Mouse (Mus musculus) monocyte, adult 2 months (primary cell): ENCODE data around the gene Eng.

Experiments
- DNase-seq, 2 experiments: peaks; one replicate each; pipeline ENCODE4 v3.0.0; 2022; ENCODE audit warnings: low spot score in 2 of 2, low read depth in 1 of 2

Eng gene

GRCm38 (mm10) chr2:32641810-32642209, 4.6 kb upstream of the Eng start:
- DNase-seq = no peak

GRCm38 (mm10) chr2:32642813-32643212, 3.6 kb upstream of the Eng start:
- DNase-seq = no peak

- DNase-seq = no peak
Measured at GRCm38 (mm10) chr2:32644083-32644482, 2.3 kb upstream of the Eng start.

GRCm38 (mm10) chr2:32644799-32645475, 1.5 kb upstream of the Eng start:
- no peak for DNase-seq

GRCm38 (mm10) chr2:32645647-32646046, 748 bp upstream of the Eng start:
- DNase-seq = no peak

- DNase-seq = no peak
Measured at GRCm38 (mm10) chr2:32647366-32647765, 971 bp downstream of the Eng start.

GRCm38 (mm10) chr2:32653764-32654163, 7.4 kb downstream of the Eng start:
- no peak for DNase-seq

GRCm38 (mm10) chr2:32654743-32655393, 8.5 kb downstream of the Eng start:
- DNase-seq = no peak

- DNase-seq = no peak
Measured at GRCm38 (mm10) chr2:32655394-32655744, 9.0 kb downstream of the Eng start.

GRCm38 (mm10) chr2:32655826-32656225, 9.4 kb downstream of the Eng start:
- DNase-seq = no peak

GRCm38 (mm10) chr2:32658873-32659272, 12.5 kb downstream of the Eng start:
- DNase-seq = no peak

- no peak for DNase-seq
Measured at GRCm38 (mm10) chr2:32661509-32662107, 15.2 kb downstream of the Eng start.

GRCm38 (mm10) chr2:32662291-32662690, 15.9 kb downstream of the Eng start:
- DNase-seq = no peak

GRCm38 (mm10) chr2:32665345-32665744, 18.9 kb downstream of the Eng start:
- no peak for DNase-seq

- DNase-seq = no peak
Measured at GRCm38 (mm10) chr2:32665853-32666252, 19.5 kb downstream of the Eng start.

- no peak for DNase-seq
Measured at GRCm38 (mm10) chr2:32667775-32668174, 21.4 kb downstream of the Eng start.

GRCm38 (mm10) chr2:32668176-32668575, 21.8 kb downstream of the Eng start:
- DNase-seq = no peak

GRCm38 (mm10) chr2:32669876-32670275, 23.5 kb downstream of the Eng start:
- no peak for DNase-seq

GRCm38 (mm10) chr2:32671147-32671546, 24.8 kb downstream of the Eng start:
- no peak for DNase-seq

GRCm38 (mm10) chr2:32671907-32672595, 25.7 kb downstream of the Eng start:
- DNase-seq = no peak

- no peak for DNase-seq
Measured at GRCm38 (mm10) chr2:32673176-32673917, 27.0 kb downstream of the Eng start.
